In the genomic region with DNA sequence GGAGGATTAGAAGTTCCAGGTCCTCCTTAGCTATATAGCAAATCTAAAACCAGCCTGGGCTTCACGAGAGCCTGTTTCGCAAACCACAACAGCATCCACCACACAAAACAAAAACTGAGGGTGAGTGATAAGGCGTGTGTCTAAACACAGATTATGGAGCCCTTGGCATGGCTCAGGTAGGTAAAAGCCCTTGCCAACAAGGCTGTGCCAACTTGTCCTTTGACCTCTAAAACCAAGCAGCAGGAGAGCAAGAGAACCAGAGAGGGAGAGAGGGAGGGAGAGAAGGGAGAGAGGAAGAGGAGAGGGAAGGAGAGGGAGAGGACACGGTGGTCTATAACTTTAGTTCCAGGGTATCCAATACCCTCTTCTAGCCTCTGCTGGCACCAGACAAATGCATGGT, we compare ENCODE assay signal across 18 mouse cellular contexts. TPM values are rescaled to one million over a fixed set of nuclear protein-coding genes. Genes with fewer than 3 reads are reported as not detected.
DNase-seq lines count a peak whose midpoint lies in the region; ATAC-seq lines count a peak whose summit lies in the region.
"Had no signal": no experiment of that assay in that cellular context is flagged by ENCODE, and none has a peak within 500 bp of the region (broad histone marks: within the 10 kb centered on the region; RNA-seq: fewer than 3 reads in every experiment).

No protein-coding gene starts in this region.

- no peak overlapping the region for H3K4me2 ChIP-seq in kidney, embryonic 16.5 days (replicated peaks; ENCODE audit: low read depth, low read length)
- H3K4me2 ChIP-seq: embryonic facial prominence, embryonic 13.5 days; forebrain, embryonic 12.5 days; heart, embryonic 12.5 days; hindbrain, embryonic 14.5 days; intestine, embryonic 15.5 days had no signal

- 91% methylated on average over 4 of the region's 4 CpGs for WGBS in kidney, embryonic 16.5 days

- H3K27ac ChIP-seq in kidney, embryonic 16.5 days (ENCODE audit: low read length): no peak overlapping the region
- H3K27ac ChIP-seq: embryonic facial prominence, embryonic 13.5 days; forebrain, embryonic 12.5 days; heart, adult 2 months; hindbrain, embryonic 10.5 days; hindbrain, embryonic 14.5 days; intestine, embryonic 15.5 days had no signal

- no peak overlapping the region for H3K9ac ChIP-seq in kidney, embryonic 16.5 days (replicated peaks; ENCODE audit: low read length)
- H3K9ac ChIP-seq: embryonic facial prominence, embryonic 13.5 days; forebrain, embryonic 12.5 days; heart, embryonic 12.5 days; hindbrain, embryonic 14.5 days; intestine, embryonic 15.5 days had no signal

- peaks cover 7% of the 10 kb centered on the region for H3K4me1 ChIP-seq in kidney, embryonic 16.5 days (ENCODE audit: insufficient read depth, low read length)
- H3K4me1 ChIP-seq: forebrain, embryonic 12.5 days had no signal

- ATAC-seq in cerebellum, adult (ENCODE audit: insufficient number of reproducible peaks, low FRiP score, low TSS enrichment): no peak
- ATAC-seq in kidney, embryonic 16.5 days (ENCODE audit: low FRiP score, low TSS enrichment): no peak
- ATAC-seq: activated CD4-positive, CD25-positive, alpha-beta regulatory T cell, adult 4 months; forebrain, embryonic 16.5 days; intestine, embryonic 15.5 days; Patski had no signal

- peak; percentile 68 for DNase-seq in cerebellum, adult 9-10 months
- DNase-seq in kidney, adult 9 months: peak; percentile 32
- peak; percentile 26 to 27 for DNase-seq in cerebellum, postnatal 10 days
- DNase-seq in embryo, embryonic 10.5 days (ENCODE audit: low spot score): no peak
- DNase-seq: adrenal gland, postnatal 14 days; gastrocnemius, postnatal 10 days; heart, adult 2 months had no signal

- 0 out of 2 replicates have a peak, but pooled peaks cover 3% of the 10 kb centered on the region for H3K9me3 ChIP-seq in kidney, embryonic 16.5 days (ENCODE audit: low read length)
- H3K9me3 ChIP-seq: embryonic facial prominence, embryonic 13.5 days; forebrain, embryonic 12.5 days; hindbrain, embryonic 10.5 days; intestine, embryonic 15.5 days had no signal

- no peak overlapping the region for H3K4me3 ChIP-seq in kidney, embryonic 16.5 days (ENCODE audit: low read length)
- H3K4me3 ChIP-seq: embryonic facial prominence, embryonic 13.5 days; forebrain, embryonic 12.5 days; heart, adult 2 months; heart, embryonic 12.5 days; hindbrain, embryonic 10.5 days; intestine, embryonic 15.5 days had no signal

- H3K36me3 ChIP-seq in kidney, embryonic 16.5 days (ENCODE audit: insufficient read depth, low read length): no peaks in the 10 kb centered on the region
- H3K36me3 ChIP-seq: embryonic facial prominence, embryonic 13.5 days; forebrain, embryonic 12.5 days; heart, embryonic 12.5 days; hindbrain, embryonic 10.5 days; intestine, embryonic 15.5 days had no signal

- H3K27me3 ChIP-seq in kidney, embryonic 16.5 days (ENCODE audit: insufficient read depth, low read length): peaks cover 13% of the 10 kb centered on the region; the same call in 1 of the 2 replicates

RNA-seq across cellular contexts. Expression of gene Cmc2, which starts 59.1 kb away (rescaled TPM):
- 79.4 and 89.3 TPM in 2 replicates for polyA plus RNA-seq in kidney, embryonic 16.5 days (2015; fragmentation: Nextera tagmentation; extraction: Ambion mirVana)

RNA-seq across cellular contexts. Expression of gene Cenpn, which starts 59.3 kb away (rescaled TPM):
- 45.5 and 46.3 TPM in 2 replicates for polyA plus RNA-seq in kidney, embryonic 16.5 days (2015; fragmentation: Nextera tagmentation; extraction: Ambion mirVana)
